Mouse (Mus musculus) small intestine, adult 2 months (tissue): ENCODE results near the gene Cx3cl1. TPM values are rescaled to one million over a fixed set of nuclear protein-coding genes. Genes with fewer than 3 reads are reported as not detected.

Experiments used
- H3K27ac ChIP-seq: fragments of 200-500 bp; 2 replicates; pipeline ENCODE4 v1.5.1; 2012; ENCODE audit warnings: low read depth, low read length, control low read depth, inconsistent platforms; ENCODE audit not compliant: insufficient read depth
- H3K27me3 ChIP-seq: fragments of 200-500 bp; 2 replicates; pipeline ENCODE4 v1.6.1; 2012; ENCODE audit warnings: mild to moderate bottlenecking, moderate library complexity, low read length, inconsistent platforms; ENCODE audit not compliant: control insufficient read depth, insufficient read depth
- H3K36me3 ChIP-seq: fragments of 200-500 bp; 2 replicates; pipeline ENCODE4 v1.6.1; 2012; ENCODE audit warnings: mild to moderate bottlenecking, low read length, control low read depth, inconsistent platforms; ENCODE audit not compliant: control insufficient read depth, insufficient read depth
- H3K4me1 ChIP-seq: fragments of 200-500 bp; 2 replicates; pipeline ENCODE4 v1.6.1; 2012; ENCODE audit warnings: low read length, inconsistent platforms, mixed read lengths; ENCODE audit not compliant: control insufficient read depth, insufficient read depth, insufficient read length
- H3K4me3 ChIP-seq: fragments of 200-500 bp; 2 replicates; pipeline ENCODE4 v1.5.1; 2012; ENCODE audit warnings: low read depth, mild to moderate bottlenecking, control low read depth, inconsistent platforms, low read length, moderate library complexity
- CTCF ChIP-seq: fragments of 200-500 bp; IDR thresholded peaks from 2 replicates; pipeline ENCODE4 v1.5.1; 2012; ENCODE audit warnings: low read depth, mild to moderate bottlenecking, control low read depth, inconsistent platforms, low read length, moderate library complexity, mixed read lengths; ENCODE audit not compliant: insufficient replicate concordance, insufficient read length; ENCODE audit errors: extremely low read depth
- POLR2A ChIP-seq: fragments of 200-500 bp; IDR thresholded peaks from 2 replicates; pipeline ENCODE4 v1.6.1; 2012; ENCODE audit warnings: low read depth, mild to moderate bottlenecking, control low read depth, inconsistent platforms, low read length, moderate library complexity
- WGBS: fragments of 180-500 bp; shearing (Covaris S2); methylation state at CpG from one replicate; pipeline ENCODE4 v1.1.7; 2018; 5-methylcytosine and 5-hydroxymethylcytosine counted together
- polyA plus RNA-seq: library from polyadenylated mRNA; depleted of rRNA; stranded (reverse); fragments of >200 nt; gene quantifications from 2 replicates; pipeline ENCODE4 v1.2.3, GENCODE M21; 2012

Gene Cx3cl1
- polyA plus RNA-seq, 1 experiment = 160 TPM

DNA sequence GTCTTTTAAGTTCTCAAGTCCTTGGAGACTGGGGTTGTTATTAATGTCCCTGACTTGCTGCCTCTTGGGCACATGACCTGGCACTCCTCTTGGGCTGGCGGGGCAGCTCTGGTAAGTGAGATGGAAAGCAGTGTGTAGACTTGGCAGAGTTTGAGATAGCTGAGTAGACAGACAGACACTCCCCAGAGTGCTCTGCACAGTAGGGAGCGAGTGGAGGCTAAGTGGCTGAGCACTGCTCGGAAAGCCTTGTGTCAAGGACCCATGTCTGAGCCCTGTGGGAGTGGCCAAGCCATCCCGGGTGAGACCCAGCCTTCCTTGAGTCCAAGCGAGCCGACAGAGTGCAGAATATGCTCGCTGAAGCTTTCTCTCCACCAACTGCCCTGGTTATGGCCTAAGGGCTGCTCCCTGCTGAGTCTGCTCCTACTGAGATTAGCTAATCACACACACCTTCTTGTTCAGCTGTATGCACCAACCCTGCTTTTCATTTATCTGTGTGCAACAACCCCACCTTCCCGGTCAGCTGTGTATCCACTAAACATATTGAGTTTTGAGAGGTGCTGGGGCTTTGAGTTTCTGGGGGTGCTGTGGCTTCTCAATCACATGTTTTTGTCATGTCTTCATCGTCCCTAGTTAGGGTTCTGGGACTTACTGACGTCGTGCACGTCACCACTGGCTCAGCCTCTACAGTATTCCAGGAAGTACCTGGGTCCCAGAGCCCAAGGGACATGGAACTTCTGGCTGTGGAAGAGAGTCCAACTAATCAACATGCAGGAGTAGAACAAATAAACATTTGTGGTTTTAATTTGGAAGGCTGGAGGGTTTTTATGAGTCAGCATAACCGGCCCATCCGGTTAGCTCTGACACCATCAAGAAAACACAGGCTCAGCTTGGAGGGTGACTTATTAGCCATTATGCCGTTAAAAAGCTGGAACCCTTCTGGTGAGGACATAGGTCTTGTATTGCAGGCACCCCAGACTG lies 16.0 kb downstream of the Cx3cl1 start:
- 0 out of 2 replicates have a peak, but pooled peaks have one; percentile 16 for TF ChIP-seq POLR2A
- no peak for TF ChIP-seq CTCF
- no peaks in the 10 kb centered on the region for H3K36me3 ChIP-seq
- 47% methylated on average over 15 of the region's 15 CpGs for WGBS
- no peak overlapping the region for H3K4me3 ChIP-seq
- H3K27me3 ChIP-seq = no peaks in the 10 kb centered on the region
- peak overlapping the region; percentile 87 for H3K27ac ChIP-seq
- H3K4me1 ChIP-seq = peaks cover 40% of the 10 kb centered on the region

- H3K27me3 ChIP-seq = no peaks in the 10 kb centered on the region
- peaks cover 34% of the 10 kb centered on the region for H3K4me1 ChIP-seq
- H3K27ac ChIP-seq = peak overlapping the region; percentile 84
- H3K36me3 ChIP-seq = no peaks in the 10 kb centered on the region
- TF ChIP-seq POLR2A (no peak), CTCF (no peak)
- H3K4me3 ChIP-seq = no peak overlapping the region
- 73% methylated on average over 10 of the region's 10 CpGs for WGBS
Observed at GRCm38 (mm10) chr8:94789256-94789955, 17.6 kb downstream of the Cx3cl1 start.

DNA sequence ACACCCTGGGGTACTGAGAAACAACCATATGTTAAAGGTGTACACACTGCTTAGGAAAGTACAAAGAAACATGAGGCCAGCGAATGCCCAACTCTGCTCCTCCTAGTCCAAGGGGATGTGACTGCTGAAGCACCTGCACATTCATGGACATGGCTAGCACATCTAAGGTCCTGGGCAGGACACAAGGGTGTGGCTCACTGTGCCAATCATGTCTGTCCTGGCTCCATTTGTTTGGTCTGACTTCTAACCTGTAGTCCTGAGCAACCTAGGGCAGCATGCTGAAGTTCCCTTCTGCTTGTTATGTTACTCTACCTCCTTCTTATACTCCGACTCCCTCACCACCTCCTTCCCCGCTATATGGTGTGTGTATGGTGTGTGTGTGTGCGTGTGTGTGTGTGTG lies 22.6 kb downstream of the Cx3cl1 start:
- WGBS = 94% methylated on average over 4 of the region's 4 CpGs
- Histone ChIP-seq H3K36me3 (no peaks in the 10 kb centered on the region), H3K27me3 (no peaks in the 10 kb centered on the region), H3K27ac (no peak overlapping the region), H3K4me1 (peaks cover 6% of the 10 kb centered on the region; the same call in 1 of the 2 replicates), H3K4me3 (no peak overlapping the region)
- no peak for TF ChIP-seq POLR2A
- TF ChIP-seq CTCF = no peak

DNA sequence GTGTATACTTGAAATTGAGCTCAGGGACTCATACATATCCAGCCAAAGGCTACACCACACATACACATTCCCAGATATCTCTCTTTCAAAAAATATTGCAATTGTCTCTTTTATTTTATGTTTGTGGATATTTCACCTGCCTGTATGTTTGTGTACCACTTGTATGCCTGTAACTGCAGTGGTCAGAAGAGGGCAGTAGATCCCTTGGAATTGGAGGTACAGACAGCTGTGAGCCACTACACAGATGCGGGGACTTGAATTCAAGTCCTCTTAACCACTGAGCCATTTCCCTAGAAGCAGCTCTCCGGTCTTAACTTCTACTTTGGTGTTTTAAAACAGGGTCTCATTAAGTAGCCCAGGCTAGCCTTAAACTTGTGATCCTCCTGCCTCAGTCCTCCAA lies 23.0 kb downstream of the Cx3cl1 start:
- H3K27me3 ChIP-seq = no peaks in the 10 kb centered on the region
- H3K36me3 ChIP-seq = no peaks in the 10 kb centered on the region
- 89% methylated on average over 2 of the region's 2 CpGs for WGBS
- peaks cover 4% of the 10 kb centered on the region; the same call in 1 of the 2 replicates for H3K4me1 ChIP-seq
- TF ChIP-seq CTCF = no peak
- H3K4me3 ChIP-seq = no peak overlapping the region
- no peak overlapping the region for H3K27ac ChIP-seq

DNA sequence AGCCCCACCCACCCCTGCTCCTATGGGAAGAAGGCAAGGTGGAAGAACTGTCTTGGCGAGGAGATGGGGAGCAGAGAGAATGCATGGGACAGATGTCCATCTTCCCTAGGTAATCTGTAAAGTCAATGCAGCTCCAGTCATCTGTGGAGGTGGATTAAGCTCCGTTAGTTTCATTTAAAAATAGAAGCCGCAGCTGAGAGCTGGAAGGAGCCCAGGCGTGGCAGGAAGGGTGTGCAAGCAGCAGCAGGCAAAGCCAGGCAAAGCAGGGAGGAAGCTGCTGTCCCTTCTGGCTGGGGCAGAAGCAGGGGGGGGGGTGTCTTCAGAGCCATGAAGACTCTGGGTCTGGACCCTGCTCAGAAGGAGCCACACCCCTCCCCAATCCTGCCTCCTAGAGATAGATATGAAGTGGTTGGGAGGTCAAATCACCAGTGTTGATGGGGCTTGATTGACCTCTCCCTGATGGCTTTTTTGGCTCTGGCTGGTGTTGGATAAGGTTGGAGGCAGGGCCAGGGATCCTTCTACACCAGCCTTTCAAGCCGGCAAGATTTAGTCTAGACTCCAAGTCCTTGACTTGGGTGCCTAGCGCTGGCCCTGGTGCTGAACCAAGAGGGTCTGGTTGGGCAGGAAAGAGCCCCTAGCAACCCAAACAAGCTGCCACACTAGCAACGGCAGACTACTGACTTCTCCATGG lies 28.6 kb downstream of the Cx3cl1 start:
- H3K27me3 ChIP-seq = no peaks in the 10 kb centered on the region
- no peaks in the 10 kb centered on the region for H3K36me3 ChIP-seq
- no peak for TF ChIP-seq POLR2A
- no peak for TF ChIP-seq CTCF
- H3K4me1 ChIP-seq = peaks cover 7% of the 10 kb centered on the region
- H3K27ac ChIP-seq = no peak overlapping the region
- 52% methylated on average over 7 of the region's 7 CpGs for WGBS
- H3K4me3 ChIP-seq = no peak overlapping the region

DNA sequence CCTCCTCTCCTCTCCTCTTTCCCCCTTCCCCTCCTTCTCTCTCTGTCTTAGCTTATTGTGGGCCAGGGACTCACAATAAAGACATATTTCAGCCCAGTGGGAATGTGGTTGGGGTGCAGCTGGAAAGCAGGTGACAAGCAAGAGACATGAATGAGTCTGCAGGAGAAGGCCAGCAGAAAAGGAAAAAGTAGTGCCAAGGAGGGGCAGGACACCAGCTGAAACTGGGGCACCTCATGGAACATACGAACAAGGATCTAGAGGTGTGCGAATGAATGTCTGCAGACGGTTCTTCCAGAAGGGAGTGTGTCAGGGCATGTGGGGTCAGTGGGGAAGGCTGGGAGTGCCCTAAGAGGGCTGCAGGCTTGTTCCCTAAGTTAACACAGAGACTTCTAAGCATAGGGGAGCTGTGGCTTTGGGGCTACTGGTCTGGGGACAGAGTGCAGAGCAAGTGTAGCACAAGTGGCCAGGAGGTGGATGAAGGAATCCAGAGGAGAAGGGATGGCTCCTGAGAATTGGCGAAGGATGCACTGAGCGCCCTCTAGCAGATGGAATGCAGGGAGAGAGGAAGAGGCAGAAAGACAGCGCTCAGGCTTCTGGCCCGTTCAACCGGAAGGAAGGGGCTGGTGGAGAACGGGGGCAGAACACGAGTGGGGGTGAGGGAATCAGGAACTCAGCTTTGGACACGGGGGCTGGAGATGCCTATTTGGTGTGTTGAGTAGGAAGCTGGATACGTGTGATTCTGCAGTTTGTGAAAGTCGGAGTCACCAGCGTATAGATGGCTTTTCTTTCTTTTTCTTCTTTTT lies 29.7 kb downstream of the Cx3cl1 start:
- 32% methylated on average over 14 of the region's 14 CpGs for WGBS
- no peaks in the 10 kb centered on the region for H3K27me3 ChIP-seq
- H3K4me1 ChIP-seq = peaks cover 7% of the 10 kb centered on the region
- peak; percentile 47; the same call in 1 of the 2 replicates for TF ChIP-seq CTCF
- no peak for TF ChIP-seq POLR2A
- no peak overlapping the region for H3K4me3 ChIP-seq
- no peaks in the 10 kb centered on the region for H3K36me3 ChIP-seq
- H3K27ac ChIP-seq = no peak overlapping the region
